Mouse (Mus musculus): ENCODE measurements at regions not wholly inside any gene's neighbourhood (a gene's known extent, or its start where the extent isn't known, plus 50 kb on each side); places are given as distances from the start of the nearest gene placed in this dataset.

DNA sequence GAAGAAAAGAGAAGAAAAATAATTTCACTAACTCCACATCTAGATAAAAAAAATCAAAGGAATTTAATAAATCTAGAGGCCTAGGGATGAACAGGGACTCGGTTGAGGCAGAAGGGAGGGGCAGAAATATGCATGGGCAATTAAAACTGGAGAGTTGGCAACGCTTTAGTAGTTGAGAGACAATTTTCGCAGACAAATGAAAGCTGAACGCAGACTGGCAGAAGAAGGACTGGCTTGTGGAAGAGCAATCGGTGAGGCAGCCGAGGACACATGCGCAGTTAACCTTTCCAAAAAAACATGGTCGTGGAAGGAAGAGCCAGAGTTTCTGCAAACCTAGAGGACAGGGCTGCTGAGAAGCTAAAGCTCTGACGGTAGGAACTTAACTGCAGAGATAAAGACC, 82.1 kb upstream of the Cav2 start:
- Histone ChIP-seq H3K4me2 (no peak overlapping the region), H3K4me3 (no peak overlapping the region), H3K9ac (no peak overlapping the region), H3K27ac (no peak overlapping the region), H3K27me3 (no peaks in the 10 kb centered on the region), H3K36me3 (no peaks in the 10 kb centered on the region), H3K4me1 (peaks cover 6% of the 10 kb centered on the region; the same call in 1 of the 2 replicates), H3K9me3 (no peaks in the 10 kb centered on the region)
- ATAC-seq (ENCODE audit: insufficient number of reproducible peaks, low FRiP score, low TSS enrichment, low read depth) = no peak
- WGBS = 55% methylated on average over 9 of the region's 9 CpGs

DNA sequence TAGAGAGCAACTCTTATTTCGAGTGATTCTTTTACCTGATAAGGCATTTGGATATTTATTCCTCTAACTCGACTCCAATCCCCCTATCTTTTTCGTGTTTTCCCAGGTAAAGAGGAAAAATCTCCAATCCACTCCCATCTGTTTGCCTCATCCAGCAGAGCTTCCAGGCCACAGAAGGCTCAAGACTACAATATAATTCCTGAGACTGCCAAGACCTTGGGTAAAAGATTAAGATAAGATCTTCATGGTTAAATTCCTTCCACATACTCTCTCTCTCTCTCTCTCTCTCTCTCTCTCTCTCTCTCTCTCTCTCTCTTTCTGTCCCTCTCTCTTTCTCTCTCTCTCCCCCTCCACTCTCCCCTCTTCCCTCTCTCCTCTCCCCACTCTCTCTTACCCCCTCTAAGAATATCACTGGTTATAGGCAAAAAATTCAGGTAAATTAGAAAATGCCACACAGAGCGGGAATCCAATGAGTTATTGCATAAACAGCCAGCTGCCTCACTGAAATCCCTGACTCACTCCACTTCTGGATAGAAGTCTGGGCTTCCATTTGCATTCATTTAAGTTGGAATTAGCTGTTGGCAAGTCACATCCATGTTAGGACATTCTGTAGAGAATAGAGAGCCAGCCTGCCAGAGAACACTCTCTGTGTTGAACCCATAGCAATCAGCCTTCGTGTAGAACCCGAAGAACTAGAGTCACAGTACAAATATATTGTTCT, 78.9 kb upstream of the Cav2 start:
- H3K4me3 ChIP-seq = no peak overlapping the region
- H3K36me3 ChIP-seq = no peaks in the 10 kb centered on the region
- no peaks in the 10 kb centered on the region for H3K27me3 ChIP-seq
- no peak for ATAC-seq (ENCODE audit: insufficient number of reproducible peaks, low FRiP score, low TSS enrichment, low read depth)
- WGBS = 66% methylated on average over 6 of the region's 6 CpGs
- no peaks in the 10 kb centered on the region for H3K9me3 ChIP-seq
- H3K27ac ChIP-seq = no peak overlapping the region
- no peak overlapping the region for H3K4me2 ChIP-seq
- no peak overlapping the region for H3K9ac ChIP-seq
- H3K4me1 ChIP-seq = peaks cover 6% of the 10 kb centered on the region; the same call in 1 of the 2 replicates

DNA sequence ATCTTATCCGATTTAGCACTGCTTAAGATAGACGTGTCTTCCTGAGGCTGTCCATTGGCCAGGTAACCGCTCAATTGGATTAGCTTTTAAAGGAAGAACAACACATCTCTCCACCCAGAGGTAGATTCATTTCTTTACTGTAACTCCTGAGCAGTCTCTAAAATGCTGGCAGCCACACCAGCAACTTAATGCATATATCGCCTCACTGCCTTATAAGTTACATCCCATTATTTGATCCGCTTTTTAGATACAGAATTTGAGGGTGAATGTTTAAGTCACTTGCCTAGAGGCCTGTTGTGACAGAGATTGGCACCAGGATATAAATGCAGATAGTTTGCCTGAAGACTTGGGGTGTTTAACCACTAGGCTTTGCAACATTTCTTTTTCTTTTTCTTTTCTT, 77.7 kb upstream of the Cav2 start:
- Histone ChIP-seq H3K4me3 (no peak overlapping the region), H3K36me3 (no peaks in the 10 kb centered on the region), H3K4me2 (no peak overlapping the region), H3K27me3 (no peaks in the 10 kb centered on the region), H3K9me3 (no peaks in the 10 kb centered on the region), H3K9ac (no peak overlapping the region), H3K4me1 (peaks cover 6% of the 10 kb centered on the region; the same call in 1 of the 2 replicates), H3K27ac (no peak overlapping the region)
- WGBS = 92% methylated on average over 5 of the region's 5 CpGs
- ATAC-seq (ENCODE audit: insufficient number of reproducible peaks, low FRiP score, low TSS enrichment, low read depth) = no peak

DNA sequence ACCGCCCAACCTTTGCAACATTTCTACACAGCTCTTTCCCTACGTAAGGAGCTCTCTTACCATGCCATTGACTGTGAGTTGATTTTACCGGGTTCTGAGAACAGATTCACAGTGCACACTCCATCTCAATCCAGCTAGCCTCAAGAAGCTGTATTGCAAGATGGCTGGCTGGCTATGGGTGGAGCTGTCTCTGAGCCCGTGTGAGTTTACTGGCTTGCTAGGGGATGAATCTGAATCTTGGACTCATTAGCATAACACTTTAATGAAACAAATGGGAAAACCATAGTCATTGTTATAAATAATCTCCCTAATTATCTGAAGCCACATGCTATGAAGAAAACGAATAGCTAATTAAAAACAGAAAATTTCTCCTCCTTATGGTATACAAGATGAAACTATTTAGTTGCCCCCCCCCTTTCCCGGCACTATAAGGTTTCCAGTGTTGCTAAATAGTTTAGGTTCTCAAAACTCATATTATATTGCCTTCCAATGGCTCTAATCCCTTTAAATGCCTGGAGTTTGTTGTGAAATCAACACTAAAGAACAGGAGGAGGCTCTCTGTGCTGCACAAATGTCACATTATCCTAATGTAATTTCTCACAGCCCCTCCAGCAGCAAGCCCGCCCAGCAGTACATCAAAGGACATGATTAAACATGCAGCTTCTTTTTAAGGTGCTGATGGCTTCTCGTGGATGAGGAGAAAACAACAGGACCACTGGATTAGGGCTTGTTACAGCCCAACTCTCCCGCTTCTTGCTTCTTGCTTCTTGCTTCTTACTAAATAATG, 76.9 kb upstream of the Cav2 start:
- Histone ChIP-seq H3K36me3 (no peaks in the 10 kb centered on the region), H3K27ac (no peak overlapping the region), H3K4me1 (0 out of 2 replicates have a peak, but pooled peaks cover under 1% of the 10 kb centered on the region), H3K27me3 (no peaks in the 10 kb centered on the region), H3K9ac (no peak overlapping the region), H3K4me3 (no peak overlapping the region), H3K4me2 (no peak overlapping the region), H3K9me3 (no peaks in the 10 kb centered on the region)
- ATAC-seq (ENCODE audit: insufficient number of reproducible peaks, low FRiP score, low TSS enrichment, low read depth) = no peak
- 58% methylated on average over 9 of the region's 9 CpGs for WGBS

DNA sequence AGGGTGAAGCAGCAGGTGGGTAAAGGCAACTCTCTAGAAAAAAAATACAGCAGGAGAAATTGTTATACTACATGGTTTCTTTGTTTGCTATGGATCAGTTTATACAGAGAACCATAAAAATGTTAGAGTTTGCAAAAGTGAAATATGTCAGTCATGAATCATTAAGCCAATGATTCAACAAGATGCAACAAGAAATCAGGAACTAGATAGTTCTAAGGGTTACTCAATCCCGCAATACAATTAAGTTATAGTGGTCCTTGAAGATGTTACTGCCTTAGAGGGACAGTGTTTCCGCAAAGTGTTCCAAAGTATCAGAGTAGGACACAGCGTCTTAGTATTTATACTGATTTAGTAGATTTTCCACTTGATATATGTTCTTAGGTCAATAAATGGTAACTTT, 74.1 kb upstream of the Cav2 start:
- no peak overlapping the region for H3K9ac ChIP-seq
- H3K9me3 ChIP-seq = no peaks in the 10 kb centered on the region
- no peaks in the 10 kb centered on the region for H3K36me3 ChIP-seq
- H3K4me3 ChIP-seq = no peak overlapping the region
- WGBS = 90% methylated on average over 3 of the region's 3 CpGs
- ATAC-seq (ENCODE audit: insufficient number of reproducible peaks, low FRiP score, low TSS enrichment, low read depth) = no peak
- H3K27me3 ChIP-seq = no peaks in the 10 kb centered on the region
- H3K4me2 ChIP-seq = no peak overlapping the region
- no peak overlapping the region for H3K27ac ChIP-seq
- no peaks in the 10 kb centered on the region for H3K4me1 ChIP-seq

DNA sequence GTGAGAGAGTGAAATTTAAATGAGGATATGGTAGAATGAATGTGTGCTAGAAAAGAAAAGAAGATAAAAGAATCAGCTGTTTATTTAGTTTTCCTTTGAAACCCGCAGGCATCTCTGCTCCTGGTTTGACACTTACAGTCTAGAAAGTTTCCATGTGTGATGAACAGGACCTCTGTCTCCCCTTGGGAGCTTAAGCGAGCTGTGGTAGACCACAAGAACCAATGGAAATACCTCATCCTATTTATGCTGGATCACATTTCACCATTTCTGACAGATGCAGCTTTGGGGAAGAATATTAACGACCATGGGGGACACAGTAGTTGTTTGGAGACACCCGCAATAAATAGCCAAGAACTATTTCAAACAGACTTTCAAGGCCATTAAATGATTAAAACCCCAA, 71.2 kb upstream of the Cav2 start:
- H3K27me3 ChIP-seq = no peaks in the 10 kb centered on the region
- no peak overlapping the region for H3K4me3 ChIP-seq
- H3K27ac ChIP-seq = no peak overlapping the region
- WGBS = 36% methylated on average over 4 of the region's 4 CpGs
- no peaks in the 10 kb centered on the region for H3K9me3 ChIP-seq
- H3K36me3 ChIP-seq = no peaks in the 10 kb centered on the region
- no peak overlapping the region for H3K9ac ChIP-seq
- no peak for ATAC-seq (ENCODE audit: insufficient number of reproducible peaks, low FRiP score, low TSS enrichment, low read depth)
- no peak overlapping the region for H3K4me2 ChIP-seq
- no peaks in the 10 kb centered on the region for H3K4me1 ChIP-seq

DNA sequence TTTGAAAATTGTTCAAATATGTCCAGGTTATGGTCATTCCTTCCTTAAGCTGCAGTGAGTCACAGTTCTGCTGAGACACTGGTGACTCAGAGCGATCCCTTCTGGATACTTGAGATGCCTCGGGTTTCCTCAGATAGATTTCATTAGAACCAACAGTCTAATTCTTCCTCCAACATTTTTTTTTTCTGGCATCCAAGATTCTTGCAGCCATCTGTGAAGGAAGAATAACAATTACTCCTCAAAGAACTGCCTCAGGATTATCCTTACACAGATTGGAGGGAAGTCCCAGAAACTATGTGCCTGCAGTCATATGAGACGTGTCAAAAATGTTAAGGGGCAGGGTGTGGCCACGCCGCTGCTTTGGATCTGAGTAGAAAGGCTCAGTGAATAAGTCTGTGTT, 69.6 kb upstream of the Cav2 start:
- 45% methylated on average over 5 of the region's 5 CpGs for WGBS
- no peak for ATAC-seq (ENCODE audit: insufficient number of reproducible peaks, low FRiP score, low TSS enrichment, low read depth)
- Histone ChIP-seq H3K36me3 (no peaks in the 10 kb centered on the region), H3K4me3 (no peak overlapping the region), H3K4me1 (no peaks in the 10 kb centered on the region), H3K9ac (no peak overlapping the region), H3K27me3 (no peaks in the 10 kb centered on the region), H3K9me3 (no peaks in the 10 kb centered on the region), H3K4me2 (no peak overlapping the region), H3K27ac (no peak overlapping the region)

DNA sequence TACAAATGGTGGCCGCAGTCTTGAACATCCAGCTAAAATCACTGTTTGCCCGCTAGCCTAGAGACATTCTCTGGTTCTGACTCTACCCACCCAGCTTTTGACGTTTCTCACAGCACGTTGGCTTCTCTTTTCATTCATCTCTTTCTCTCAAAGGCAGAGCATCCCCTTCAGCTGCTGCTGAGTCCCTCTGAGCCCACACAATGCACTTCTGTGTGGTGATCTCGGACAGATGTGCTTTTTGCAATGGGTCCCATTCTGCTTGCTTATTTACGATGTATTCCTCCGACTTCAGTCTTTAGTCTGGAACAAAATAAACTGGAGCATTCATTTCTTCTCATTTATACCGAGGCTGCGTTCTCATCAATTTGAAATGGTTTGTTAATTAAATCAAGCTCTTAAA, 66.2 kb upstream of the Cav2 start:
- Histone ChIP-seq H3K4me3 (no peak overlapping the region), H3K4me2 (no peak overlapping the region), H3K27ac (no peak overlapping the region), H3K27me3 (no peaks in the 10 kb centered on the region), H3K4me1 (no peaks in the 10 kb centered on the region), H3K9me3 (no peaks in the 10 kb centered on the region), H3K36me3 (no peaks in the 10 kb centered on the region), H3K9ac (no peak overlapping the region)
- no peak for ATAC-seq (ENCODE audit: insufficient number of reproducible peaks, low FRiP score, low TSS enrichment, low read depth)
- 71% methylated on average over 9 of the region's 9 CpGs for WGBS

DNA sequence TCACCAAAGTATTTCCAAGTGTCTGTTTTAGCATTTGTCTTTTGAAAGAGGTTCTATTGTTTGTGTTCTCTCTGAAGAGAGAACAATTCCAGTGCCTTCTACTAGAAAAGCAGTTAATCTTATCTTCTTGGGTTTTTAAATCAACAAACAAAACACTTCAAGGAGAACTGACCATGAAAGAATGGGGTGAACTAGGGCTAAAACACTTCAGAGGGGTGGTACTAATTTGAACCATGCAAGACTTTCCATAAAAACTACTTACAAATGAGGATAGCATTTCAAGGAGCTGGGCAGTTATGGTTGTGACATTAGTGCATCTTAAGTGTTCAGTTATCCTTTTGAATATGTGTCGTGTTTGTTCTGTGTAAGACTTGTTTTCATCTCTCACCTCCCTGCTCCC, 64.5 kb upstream of the Cav2 start:
- Histone ChIP-seq H3K9ac (no peak overlapping the region), H3K36me3 (no peaks in the 10 kb centered on the region), H3K9me3 (no peaks in the 10 kb centered on the region), H3K27ac (no peak overlapping the region), H3K4me1 (no peaks in the 10 kb centered on the region), H3K4me3 (no peak overlapping the region), H3K4me2 (no peak overlapping the region), H3K27me3 (no peaks in the 10 kb centered on the region)
- 77% methylated on average over 1 of the region's 1 CpGs for WGBS
- ATAC-seq (ENCODE audit: insufficient number of reproducible peaks, low FRiP score, low TSS enrichment, low read depth) = no peak

DNA sequence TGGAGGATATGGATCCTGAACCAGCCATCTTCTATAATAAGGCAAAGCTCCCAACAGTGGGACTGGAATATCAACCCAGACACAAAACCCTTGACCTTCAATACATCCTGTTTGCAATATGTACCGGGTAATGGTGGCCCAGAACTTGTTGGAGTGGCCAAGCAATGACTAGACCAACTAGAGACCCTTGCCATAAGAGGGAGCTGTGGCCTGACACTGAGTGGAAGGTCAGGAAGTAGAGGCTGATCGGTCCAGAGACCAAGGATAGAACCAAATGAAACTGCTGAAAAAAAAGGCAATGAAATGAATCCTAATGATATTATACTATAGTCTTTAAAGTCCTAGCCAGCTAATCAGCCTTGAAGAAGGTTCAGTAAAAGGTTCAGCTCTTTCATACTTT, 57.2 kb upstream of the Cav2 start:
- Histone ChIP-seq H3K4me3 (no peak overlapping the region), H3K4me2 (no peak overlapping the region), H3K27ac (no peak overlapping the region), H3K4me1 (no peaks in the 10 kb centered on the region), H3K9me3 (no peaks in the 10 kb centered on the region), H3K36me3 (no peaks in the 10 kb centered on the region), H3K9ac (no peak overlapping the region), H3K27me3 (no peaks in the 10 kb centered on the region)
- WGBS = 80% methylated on average over 2 of the region's 2 CpGs
- no peak for ATAC-seq (ENCODE audit: insufficient number of reproducible peaks, low FRiP score, low TSS enrichment, low read depth)

DNA sequence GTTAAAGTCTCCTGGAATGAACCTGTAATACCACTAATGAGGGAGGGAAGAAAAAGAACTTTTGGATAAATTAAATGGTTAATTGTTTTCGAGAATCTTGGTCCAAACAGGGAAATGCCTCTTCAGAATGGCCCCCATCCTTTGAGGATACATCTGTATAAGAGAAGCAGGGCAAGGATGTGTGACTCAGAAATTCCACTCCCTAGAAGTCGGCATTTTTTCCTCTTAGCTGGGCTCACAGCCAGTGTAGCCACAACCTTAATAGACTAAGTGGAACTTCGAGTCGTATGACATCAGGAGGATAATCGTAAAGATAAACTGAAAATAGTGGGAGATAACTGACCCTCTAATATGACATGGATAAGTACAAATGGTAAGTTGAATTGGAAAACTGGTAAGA, 56.1 kb upstream of the Cav2 start:
- H3K9ac ChIP-seq = no peak overlapping the region
- H3K4me2 ChIP-seq = no peak overlapping the region
- H3K9me3 ChIP-seq = no peaks in the 10 kb centered on the region
- 0 out of 2 replicates have a peak, but pooled peaks have one; percentile 65 for ATAC-seq (ENCODE audit: insufficient number of reproducible peaks, low FRiP score, low TSS enrichment, low read depth)
- no peaks in the 10 kb centered on the region for H3K36me3 ChIP-seq
- H3K27ac ChIP-seq = 0 out of 2 replicates have a peak overlapping the region, but pooled peaks have one; percentile 3
- no peaks in the 10 kb centered on the region for H3K4me1 ChIP-seq
- H3K4me3 ChIP-seq = no peak overlapping the region
- no peaks in the 10 kb centered on the region for H3K27me3 ChIP-seq
- 40% methylated on average over 5 of the region's 5 CpGs for WGBS

DNA sequence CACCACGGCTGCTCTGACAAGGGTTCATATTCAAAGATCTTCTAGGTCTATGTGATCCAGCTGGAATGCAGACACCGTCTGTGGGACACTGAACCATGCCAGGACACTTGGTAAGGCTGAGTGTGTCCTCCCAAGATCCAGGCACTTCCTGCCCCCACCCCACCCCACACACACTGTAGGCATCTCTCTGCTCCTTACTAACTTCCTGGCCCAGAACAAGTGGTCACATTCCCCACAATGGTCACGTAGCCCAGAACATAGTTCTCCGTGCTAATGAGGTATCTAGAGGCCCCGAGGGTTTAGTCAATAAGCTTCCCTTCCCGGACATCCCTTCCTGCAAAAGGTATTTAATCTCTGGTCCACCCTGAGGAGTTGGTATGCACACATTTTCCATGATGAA, 54.5 kb upstream of the Cav2 start:
- Histone ChIP-seq H3K4me1 (no peaks in the 10 kb centered on the region), H3K27ac (no peak overlapping the region), H3K4me3 (no peak overlapping the region), H3K36me3 (no peaks in the 10 kb centered on the region), H3K4me2 (no peak overlapping the region), H3K27me3 (no peaks in the 10 kb centered on the region), H3K9ac (no peak overlapping the region), H3K9me3 (no peaks in the 10 kb centered on the region)
- ATAC-seq (ENCODE audit: insufficient number of reproducible peaks, low FRiP score, low TSS enrichment, low read depth) = no peak
- WGBS = 80% methylated on average over 6 of the region's 6 CpGs
